Mouse (Mus musculus) CH12.LX (cell line): ENCODE data around the gene Ints7. TPM values are rescaled to one million over a fixed set of nuclear protein-coding genes. Genes with fewer than 3 reads are reported as not detected.

ENCODE experiments used
- DNase-seq: peaks from one replicate; pipeline ENCODE4 v3.0.0-alpha.2; 2013; ENCODE audit errors: extremely low read depth
- H3K27ac ChIP-seq: 2 replicates; pipeline ENCODE4 v1.5.1; 2012; ENCODE audit warnings: low read depth, mild to moderate bottlenecking, control low read depth, moderate library complexity; ENCODE audit not compliant: insufficient read depth
- H3K27me3 ChIP-seq: replicated peaks from 2 replicates; pipeline ENCODE3; 2012; ENCODE audit warnings: inconsistent platforms
- H3K36me3 ChIP-seq, 2 experiments: replicated peaks in 1 of 2; 2 replicates each; pipeline versions ENCODE3 to v1.6.1; 2012; ENCODE audit warnings: inconsistent platforms in 1 of 2, low read length in 1 of 2, mild to moderate bottlenecking in 1 of 2, mixed read lengths in 1 of 2, moderate library complexity in 1 of 2; ENCODE audit not compliant: control insufficient read depth in 1 of 2, insufficient read depth in 1 of 2
- H3K4me1 ChIP-seq, 2 experiments: 2 replicates each; pipeline ENCODE4 v1.6.1; 2012; ENCODE audit warnings: inconsistent platforms in 1 of 2, moderate library complexity in 1 of 2; ENCODE audit not compliant: insufficient read depth in 2 of 2, control insufficient read depth in 1 of 2
- H3K4me2 ChIP-seq: 2 replicates; pipeline ENCODE4 v1.6.1; 2012; ENCODE audit warnings: low read depth, mild to moderate bottlenecking, control low read depth; ENCODE audit not compliant: poor library complexity, insufficient read depth, severe bottlenecking
- H3K4me3 ChIP-seq, 3 experiments: fragments of 150-350 bp in 1 of 3; sonication (generic) in 1 of 3; replicated peaks in 1 of 3; 2 replicates each; pipeline versions ENCODE3 to v1.5.1; 2011 to 2012; ENCODE audit warnings: low read depth in 2 of 3, low read length in 2 of 3, mild to moderate bottlenecking in 2 of 3, moderate library complexity in 2 of 3, control low read depth in 1 of 3, improper control_type of control experiment in 1 of 3, inconsistent platforms in 1 of 3, mixed read lengths in 1 of 3; ENCODE audit not compliant: poor library complexity in 1 of 3
- H3K79me2 ChIP-seq: replicated peaks from 2 replicates; pipeline ENCODE4 v1.6.1; 2012; ENCODE audit warnings: mild to moderate bottlenecking, moderate library complexity; ENCODE audit not compliant: control insufficient read depth, poor library complexity, insufficient read depth, severe bottlenecking; ENCODE audit errors: extremely low read depth
- H3K9ac ChIP-seq: 2 replicates; pipeline ENCODE4 v1.6.1; 2012; ENCODE audit warnings: low read depth, mild to moderate bottlenecking, control low read depth, moderate library complexity; ENCODE audit not compliant: insufficient read depth
- H3K9me3 ChIP-seq: replicated peaks from 2 replicates; pipeline ENCODE3; 2012; ENCODE audit warnings: low read length, inconsistent platforms, mixed read lengths
- BHLHE40 ChIP-seq: IDR thresholded peaks from 2 replicates; pipeline ENCODE4 v1.6.1; 2011; ENCODE audit warnings: mild to moderate bottlenecking, low read depth, low read length, improper control_type of control experiment
- CHD1 ChIP-seq: IDR thresholded peaks from 2 replicates; pipeline ENCODE4 v1.6.1; 2012; ENCODE audit warnings: low read depth, low read length, improper control_type of control experiment, inconsistent platforms
- E2F4 ChIP-seq: IDR thresholded peaks from 2 replicates; pipeline ENCODE4 v1.6.1; 2011; ENCODE audit warnings: low read depth, low read length, improper control_type of control experiment; ENCODE audit not compliant: insufficient replicate concordance
- ELF1 ChIP-seq: IDR thresholded peaks from 2 replicates; pipeline ENCODE4 v1.6.1; 2014; ENCODE audit warnings: low read depth, mild to moderate bottlenecking, inconsistent platforms, low read length, improper control_type of control experiment
- EP300 ChIP-seq: IDR thresholded peaks from 2 replicates; pipeline ENCODE4 v1.6.1; 2011; ENCODE audit warnings: low read length, improper control_type of control experiment
- ETS1 ChIP-seq: conservative IDR thresholded peaks from 2 replicates; pipeline ENCODE4 v1.6.1; 2012; ENCODE audit warnings: low read depth, mild to moderate bottlenecking, inconsistent platforms, low read length, improper control_type of control experiment, moderate library complexity
- JUND ChIP-seq: conservative IDR thresholded peaks from 2 replicates; pipeline ENCODE4 v1.6.1; 2011; ENCODE audit warnings: low read depth, low read length, improper control_type of control experiment
- KAT2A ChIP-seq: IDR thresholded peaks from 2 replicates; pipeline ENCODE4 v1.6.1; 2012; ENCODE audit warnings: low read length, improper control_type of control experiment, inconsistent platforms; ENCODE audit not compliant: insufficient replicate concordance
- MAFK ChIP-seq: IDR thresholded peaks from 2 replicates; pipeline ENCODE4 v1.6.1; 2011; ENCODE audit warnings: low read length, improper control_type of control experiment; ENCODE audit not compliant: insufficient replicate concordance
- MAX ChIP-seq: IDR thresholded peaks from 2 replicates; pipeline ENCODE4 v1.6.1; 2011; ENCODE audit warnings: low read length, improper control_type of control experiment
- MAZ ChIP-seq: IDR thresholded peaks from 2 replicates; pipeline ENCODE4 v1.6.1; 2012; ENCODE audit warnings: low read depth, mild to moderate bottlenecking, inconsistent platforms, low read length, improper control_type of control experiment, moderate library complexity
- MXI1 ChIP-seq: IDR thresholded peaks from 2 replicates; pipeline ENCODE4 v1.6.1; 2011; ENCODE audit warnings: mild to moderate bottlenecking, low read depth, low read length, improper control_type of control experiment
- MYC ChIP-seq: IDR thresholded peaks from 2 replicates; pipeline ENCODE4 v1.6.1; 2011; ENCODE audit warnings: low read depth, mild to moderate bottlenecking, improper control_type of control experiment, low read length
- NELFE ChIP-seq: IDR thresholded peaks from 2 replicates; pipeline ENCODE4 v1.6.1; 2011; ENCODE audit warnings: low read depth, low read length, improper control_type of control experiment
- PAX5 ChIP-seq: IDR thresholded peaks from 2 replicates; pipeline ENCODE4 v1.6.1; 2012; ENCODE audit warnings: low read length, inconsistent platforms, mixed read lengths
- POLR2A ChIP-seq: IDR thresholded peaks from 2 replicates; pipeline ENCODE4 v1.6.1; 2011; ENCODE audit warnings: low read depth, mild to moderate bottlenecking, improper control_type of control experiment, low read length
- POLR2AphosphoS2 ChIP-seq: IDR thresholded peaks from 2 replicates; pipeline ENCODE4 v1.6.1; 2011; ENCODE audit warnings: low read depth, low read length, improper control_type of control experiment
- RCOR1 ChIP-seq: conservative IDR thresholded peaks from 2 replicates; pipeline ENCODE4 v1.6.1; 2012; ENCODE audit warnings: low read depth, mild to moderate bottlenecking, inconsistent platforms, low read length, improper control_type of control experiment
- TCF12 ChIP-seq: IDR thresholded peaks from 2 replicates; pipeline ENCODE4 v1.6.1; 2014; ENCODE audit warnings: low read depth, mild to moderate bottlenecking, inconsistent platforms, low read length, improper control_type of control experiment
- USF1 ChIP-seq: IDR thresholded peaks from 2 replicates; pipeline ENCODE4 v1.6.1; 2014; ENCODE audit warnings: low read depth, mild to moderate bottlenecking, inconsistent platforms, low read length, improper control_type of control experiment
- USF2 ChIP-seq: conservative IDR thresholded peaks from 2 replicates; pipeline ENCODE4 v1.6.1; 2011; ENCODE audit warnings: low read depth, low read length, improper control_type of control experiment
- ZMIZ1 ChIP-seq: IDR thresholded peaks from 2 replicates; pipeline ENCODE4 v1.6.1; 2012; ENCODE audit warnings: low read depth, mild to moderate bottlenecking, inconsistent platforms, low read length, improper control_type of control experiment
- ZNF384 ChIP-seq: IDR thresholded peaks from 2 replicates; pipeline ENCODE4 v1.6.1; 2012; ENCODE audit warnings: low read depth, low read length, improper control_type of control experiment, inconsistent platforms
- dilution Hi-C: fragments of 300-500 bp; cut with MboI; formaldehyde crosslinking; loops from 2 replicates; pipeline ENCODE4 v1.14.3; 2020; ENCODE audit warnings: low sequenced_read_pairs; ENCODE audit not compliant: extremely low pct_unique_long_range_greater_than_20kb, extremely low pct_ligation_motif_present
- in situ Hi-C: fragments of 300-500 bp; cut with MboI; formaldehyde crosslinking; loops from 3 replicates; pipeline ENCODE4 v1.14.3; 2019; ENCODE audit warnings: low sequenced_read_pairs, low pct_ligation_motif_present, low pct_unique_long_range_greater_than_20kb, mixed read lengths
- polyA plus RNA-seq: library from polyadenylated mRNA; unstranded; fragments of >175 nt; gene quantifications from 2 replicates; pipeline ENCODE4 v1.2.1, GENCODE M21; 2012; ENCODE audit warnings: low read depth; ENCODE audit not compliant: insufficient read length
- total RNA-seq, 2 experiments: library from RNA; depleted of rRNA; stranded (reverse); fragments of 300-350 nt in 1 of 2; fragments of >200 nt in 1 of 2; gene quantifications; 2 replicates each; pipeline ENCODE4 v1.2.3; 2012 to 2014

Ints7 gene
- total and polyA plus RNA-seq, 3 experiments = 30.4 to 58.8 (median 50.5) TPM

- H3K4me1 ChIP-seq = peaks cover 9 to 23% of the 10 kb centered on the region in 2 experiments
- H3K9me3 ChIP-seq = peaks cover 12% of the 10 kb centered on the region
- H3K4me3 ChIP-seq = no peak overlapping the region
- DNase-seq = no peak
- H3K27me3 ChIP-seq = no peaks in the 10 kb centered on the region
- dilution Hi-C loops = no loop called here
- H3K27ac ChIP-seq = no peak overlapping the region
- H3K9ac ChIP-seq = no peak overlapping the region
- TF ChIP-seq PAX5 = no peak
- TF ChIP-seq E2F4 = no peak
- no peak for TF ChIP-seq NELFE
- no peak for TF ChIP-seq USF2
- no peak for TF ChIP-seq POLR2AphosphoS2
- no peak for TF ChIP-seq KAT2A
- TF ChIP-seq JUND = no peak
- no peak for TF ChIP-seq MAX
- no peak for TF ChIP-seq RCOR1
- TF ChIP-seq ELF1 = no peak
- no peak for TF ChIP-seq BHLHE40
- peaks cover 27 to 65% of the 10 kb centered on the region in 2 experiments for H3K36me3 ChIP-seq
- H3K79me2 ChIP-seq = peaks cover 59% of the 10 kb centered on the region
- no peak overlapping the region for H3K4me2 ChIP-seq
- in situ Hi-C loops = loop anchor here (5.0 kb wide), 1 partner anchor 233 kb away; no protein-coding TSS in a partner anchor
These were observed 4.1 kb downstream of the Ints7 start for GRCm38 (mm10) chr1:191579524-191579923.

GRCm38 (mm10) chr1:191581641-191582040 is 6.2 kb downstream of the Ints7 start:
- no peak overlapping the region for H3K4me3 ChIP-seq
- H3K27me3 ChIP-seq = no peaks in the 10 kb centered on the region
- TF ChIP-seq MXI1 (no peak), CHD1 (no peak), USF2 (no peak), MAFK (no peak), MAX (no peak), POLR2AphosphoS2 (no peak)
- TF ChIP-seq, all 38 proteins: peak for 0
- Histone ChIP-seq H3K27ac (no peak overlapping the region), H3K4me1 (peaks cover 9 to 23% of the 10 kb centered on the region in 2 experiments), H3K79me2 (peaks cover 54% of the 10 kb centered on the region), H3K36me3 (peaks cover 31 to 84% of the 10 kb centered on the region in 2 experiments), H3K9me3 (peaks cover 12% of the 10 kb centered on the region), H3K9ac (no peak overlapping the region), H3K4me2 (no peak overlapping the region)
- DNase-seq = no peak
- dilution Hi-C loops = no loop called here
- in situ Hi-C loops = no loop called here

- H3K9me3 ChIP-seq = peaks cover 12% of the 10 kb centered on the region
- H3K79me2 ChIP-seq = peaks cover 37% of the 10 kb centered on the region
- peaks cover 47 to 89% of the 10 kb centered on the region in 2 experiments for H3K36me3 ChIP-seq
- TF ChIP-seq EP300 (no peak), ZNF384 (no peak), ELF1 (no peak), MYC (no peak), TCF12 (no peak), CHD1 (no peak), MAZ (no peak), NELFE (no peak), ETS1 (no peak), PAX5 (no peak), USF2 (no peak), JUND (no peak), USF1 (no peak), ZMIZ1 (no peak), POLR2A (no peak)
- in situ Hi-C loops (no loop called here), dilution Hi-C loops (no loop called here)
- DNase-seq = no peak
- no peak overlapping the region for H3K9ac ChIP-seq
- peaks cover 0 to 4% of the 10 kb centered on the region in 2 experiments; a peak in 1 of 4 replicates for H3K4me1 ChIP-seq
- no peaks in the 10 kb centered on the region for H3K27me3 ChIP-seq
- H3K27ac ChIP-seq = no peak overlapping the region
- H3K4me3 ChIP-seq = no peak overlapping the region
- no peak overlapping the region for H3K4me2 ChIP-seq
These were observed 8.4 kb downstream of the Ints7 start for GRCm38 (mm10) chr1:191583836-191584235.
